8 mouse cellular contexts compared by ENCODE assay signal in genomic region chr4:133132027-133132426, GRCm38 (mm10). TPM values are rescaled to one million over a fixed set of nuclear protein-coding genes. Genes with fewer than 3 reads are reported as not detected.
DNase-seq lines count a peak whose midpoint lies in the region; ATAC-seq and TF ChIP-seq lines count a peak whose summit lies in the region.

No protein-coding gene starts in this region.

- ATAC-seq in embryonic facial prominence, embryonic 15.5 days (ENCODE audit: insufficient number of reproducible peaks, low FRiP score, low TSS enrichment, low read depth), result no peak
- no peak for ATAC-seq in limb, embryonic 12.5 days (ENCODE audit: insufficient number of reproducible peaks, insufficient read depth, low FRiP score, low TSS enrichment, low read depth)
- ATAC-seq in midbrain, embryonic 13.5 days, result no peak

- peak overlapping the region; percentile 97 for H3K27ac ChIP-seq in spleen, adult 2 months (ENCODE audit: insufficient read depth, low read length)
- H3K27ac ChIP-seq in embryonic facial prominence, embryonic 15.5 days (replicated peaks), result peak overlapping the region; percentile 91
- peak overlapping the region; percentile 86 for H3K27ac ChIP-seq in limb, embryonic 12.5 days
- H3K27ac ChIP-seq in midbrain, embryonic 13.5 days, result no peak overlapping the region

- H3K9ac ChIP-seq in embryonic facial prominence, embryonic 15.5 days, result peak overlapping the region; percentile 96; the same call in 1 of the 2 replicates
- H3K9ac ChIP-seq in limb, embryonic 12.5 days (replicated peaks), result peak overlapping the region; percentile 90
- peak overlapping the region; percentile 84 for H3K9ac ChIP-seq in midbrain, embryonic 13.5 days (replicated peaks)

- H3K4me3 ChIP-seq in spleen, adult 2 months (ENCODE audit: extremely low read depth, insufficient read depth, insufficient read length), result peak overlapping the region; percentile 93
- peak overlapping the region; percentile 99 for H3K4me3 ChIP-seq in embryonic facial prominence, embryonic 15.5 days (replicated peaks)
- peak overlapping the region; percentile 92 for H3K4me3 ChIP-seq in limb, embryonic 12.5 days (replicated peaks)
- peak overlapping the region; percentile 96 for H3K4me3 ChIP-seq in midbrain, embryonic 13.5 days (replicated peaks)

- peaks cover 15% of the 10 kb centered on the region for H3K4me1 ChIP-seq in spleen, adult 2 months (ENCODE audit: control insufficient read depth, insufficient read depth, insufficient read length)
- H3K4me1 ChIP-seq in embryonic facial prominence, embryonic 15.5 days, result peaks cover 27% of the 10 kb centered on the region
- peaks cover 27% of the 10 kb centered on the region for H3K4me1 ChIP-seq in limb, embryonic 12.5 days (replicated peaks)
- H3K4me1 ChIP-seq in midbrain, embryonic 13.5 days (replicated peaks), result peaks cover 31% of the 10 kb centered on the region

- H3K9me3 ChIP-seq in embryonic facial prominence, embryonic 15.5 days (replicated peaks), result no peaks in the 10 kb centered on the region
- no peaks in the 10 kb centered on the region for H3K9me3 ChIP-seq in limb, embryonic 12.5 days
- H3K9me3 ChIP-seq in midbrain, embryonic 13.5 days, result no peaks in the 10 kb centered on the region

- no peaks in the 10 kb centered on the region for H3K27me3 ChIP-seq in spleen, adult 2 months (ENCODE audit: control insufficient read depth, insufficient read depth, low read length)
- H3K27me3 ChIP-seq in embryonic facial prominence, embryonic 15.5 days, result no peaks in the 10 kb centered on the region
- H3K27me3 ChIP-seq in limb, embryonic 12.5 days, result no peaks in the 10 kb centered on the region
- no peaks in the 10 kb centered on the region for H3K27me3 ChIP-seq in midbrain, embryonic 13.5 days

- peaks cover 5% of the 10 kb centered on the region; the same call in 1 of the 2 replicates for H3K36me3 ChIP-seq in spleen, adult 2 months (ENCODE audit: control insufficient read depth, insufficient read depth, low read length)
- 0 out of 2 replicates have a peak, but pooled peaks cover 7% of the 10 kb centered on the region for H3K36me3 ChIP-seq in embryonic facial prominence, embryonic 15.5 days
- 0 out of 2 replicates have a peak, but pooled peaks cover 7% of the 10 kb centered on the region for H3K36me3 ChIP-seq in limb, embryonic 12.5 days
- H3K36me3 ChIP-seq in midbrain, embryonic 13.5 days, result no peaks in the 10 kb centered on the region

- peak in 1 of 2 experiments; percentile 34 for DNase-seq in spleen, adult 2 months (ENCODE audit: low read depth in 1 of 2, low spot score in 2 of 2)
- DNase-seq in spleen, adult 12 weeks (ENCODE audit: low spot score), result no peak
- DNase-seq in heart, postnatal 4 days, result peak; percentile 63
- no peak for DNase-seq in retina, embryonic 14.5 days (ENCODE audit: low spot score)
- no peak for DNase-seq in testis, postnatal 10 days (ENCODE audit: low spot score)

- H3K4me2 ChIP-seq in embryonic facial prominence, embryonic 15.5 days (replicated peaks), result peak overlapping the region; percentile 81
- peak overlapping the region; percentile 89 for H3K4me2 ChIP-seq in limb, embryonic 12.5 days
- peak overlapping the region; percentile 93 for H3K4me2 ChIP-seq in midbrain, embryonic 13.5 days (replicated peaks)

- WGBS in spleen, adult 2 months, result under 1% methylated on average over 6 of the region's 6 CpGs
- 9% methylated on average over 6 of the region's 6 CpGs for WGBS in embryonic facial prominence, embryonic 15.5 days
- 20% methylated on average over 6 of the region's 6 CpGs for WGBS in limb, embryonic 12.5 days
- 24% methylated on average over 6 of the region's 6 CpGs for WGBS in midbrain, embryonic 13.5 days

- no peak for TF ChIP-seq CTCF in spleen, adult 2 months (IDR thresholded peaks at IDR 0.05; ENCODE audit: extremely low read depth, insufficient read depth, insufficient read length, insufficient replicate concordance)

- TF ChIP-seq POLR2A in spleen, adult 2 months (IDR thresholded peaks at IDR 0.05; ENCODE audit: low read depth, low read length), result no peak

RNA-seq across cellular contexts. Expression of gene Wasf2, which starts 1.7 kb away (rescaled TPM):
- polyA plus RNA-seq in spleen, adult 2 months (2012; rRNA removed), result 76.2 and 87.6 TPM in 2 replicates
- 116 and 118 TPM in 2 replicates for polyA plus RNA-seq in embryonic facial prominence, embryonic 15.5 days (2015; fragmentation: Nextera tagmentation; extraction: Ambion mirVana)
- 100 to 1,000 TPM; 141 to 149 TPM for total RNA-seq in heart, postnatal 4 days (2021)
- polyA plus RNA-seq in limb, embryonic 12.5 days (2016; fragmentation: Nextera tagmentation; extraction: Ambion mirVana), result 73.8 and 81.6 TPM in 2 replicates
- polyA plus RNA-seq in midbrain, embryonic 13.5 days (2015; fragmentation: Nextera tagmentation; extraction: Ambion mirVana), result 28.8 and 34.2 TPM in 2 replicates
